22 mouse cellular contexts compared by ENCODE assay signal in the genomic region with DNA sequence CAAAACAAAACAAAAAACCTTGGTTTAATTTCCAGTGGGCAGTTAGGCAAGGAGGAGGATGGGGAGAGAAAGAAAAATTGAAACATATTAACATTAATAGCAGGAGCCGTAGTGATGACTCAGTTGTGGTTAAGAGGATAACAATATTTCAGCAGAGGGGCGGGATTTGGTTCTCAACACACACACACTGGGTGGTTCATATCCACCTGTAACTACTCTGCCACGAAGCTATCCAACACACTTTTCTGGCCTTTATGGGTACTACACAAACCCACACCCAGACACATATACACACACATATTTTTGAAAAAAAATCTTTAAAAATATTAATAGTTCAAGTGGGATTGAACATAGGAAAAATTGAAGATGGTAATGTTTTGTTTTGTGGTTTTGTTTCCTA. TPM values are rescaled to one million over a fixed set of nuclear protein-coding genes. Genes with fewer than 3 reads are reported as not detected.
DNase-seq lines count a peak whose midpoint lies in the region; ATAC-seq lines count a peak whose summit lies in the region.
"Had no signal": no experiment of that assay in that cellular context is flagged by ENCODE, and none has a peak within 500 bp of the region (broad histone marks: within the 10 kb centered on the region; RNA-seq: fewer than 3 reads in every experiment).

No protein-coding gene starts in this region.

- no peak for ATAC-seq in CD4-positive, CD25-positive, alpha-beta regulatory T cell, adult 4 months
- ATAC-seq: forebrain, embryonic 15.5 days; intestine, embryonic 15.5 days had no signal

- peak; percentile 37 for DNase-seq in CD4-positive, CD25-positive, alpha-beta regulatory T cell, adult 2 months (ENCODE audit: low read depth, low spot score)
- peak; percentile 83 for DNase-seq in 3T3-L1 (ENCODE audit: low read depth, low spot score)
- DNase-seq in CD4-positive helper T cell, adult 2 months (ENCODE audit: low read depth, low spot score) = peak; percentile 29
- peak; percentile 57 for DNase-seq in induced T-regulatory cell, adult 2 months (ENCODE audit: low read depth)
- no peak for DNase-seq in gastrocnemius, postnatal 25 days
- no peak for DNase-seq in embryo, embryonic 10 days (ENCODE audit: low spot score)
- no peak for DNase-seq in adrenal gland, adult 8-10 months
- DNase-seq: adrenal gland, postnatal 36 days; cerebellum, adult 18-20 months; cerebellum, postnatal 14 days; embryo, embryonic 11 days; gastrocnemius, postnatal 36 days; heart, postnatal 14 days; kidney, adult 11 months; kidney, adult 9 months had no signal

RNA-seq across cellular contexts. Expression of a gene that starts 2.0 kb away (rescaled TPM):
- polyA plus RNA-seq in CD4-positive, CD25-positive, alpha-beta regulatory T cell, adult 4 months (2017; shearing (Covaris generic)) = 100 to 1,000 TPM; 677 to 841 TPM
- 100 to 1,000 TPM; 315 to 360 TPM for total RNA-seq in gastrocnemius, postnatal 25 days (2021)
- total RNA-seq in adrenal gland, adult 8-10 months (2022) = 100 to 1,000 TPM; 249 to 360 (median 257) TPM

RNA-seq across cellular contexts. Expression of a gene that starts 2.9 kb away (rescaled TPM):
- polyA plus RNA-seq in CD4-positive, CD25-positive, alpha-beta regulatory T cell, adult 4 months (2017; shearing (Covaris generic)) = 1 to 10 TPM; 1.6 to 1.7 TPM
- not detected for total RNA-seq in gastrocnemius, postnatal 25 days (2021)
- under 1 TPM in 3 of 4 experiments, not detected in 1; 0.24 to 0.74 (median 0.62) TPM for total RNA-seq in adrenal gland, adult 8-10 months (2022)
- total RNA-seq: gastrocnemius, adult 8-10 months; gastrocnemius, postnatal 36 days; granulocyte monocyte progenitor cell, adult 5-6 weeks; heart, postnatal 14 days; hematopoietic stem cell, adult 5-6 weeks had no signal
- polyA plus RNA-seq: erythroblast, embryonic 14.5 days had no signal

RNA-seq across cellular contexts. Expression of a gene that starts 6.1 kb away (rescaled TPM):
- 100 to 1,000 TPM; 114 to 126 TPM for polyA plus RNA-seq in CD4-positive, CD25-positive, alpha-beta regulatory T cell, adult 4 months (2017; shearing (Covaris generic))
- total RNA-seq in gastrocnemius, postnatal 25 days (2021) = 10 to 100 TPM; 14.2 to 20.2 TPM
- 10 to 100 TPM; 14.2 to 53.3 (median 35.7) TPM for total RNA-seq in adrenal gland, adult 8-10 months (2022)

RNA-seq across cellular contexts. Expression of a gene that starts 9.6 kb away (rescaled TPM):
- polyA plus RNA-seq in CD4-positive, CD25-positive, alpha-beta regulatory T cell, adult 4 months (2017; shearing (Covaris generic)) = under 1 TPM in 1 of 2 experiments, not detected in 1; 0.33 TPM
- total RNA-seq in gastrocnemius, postnatal 25 days (2021) = not detected
- under 1 TPM; 0.20 to 0.75 (median 0.28) TPM for total RNA-seq in adrenal gland, adult 8-10 months (2022)
- total RNA-seq: gastrocnemius, adult 8-10 months; gastrocnemius, postnatal 36 days had no signal
- polyA plus RNA-seq: erythroblast, embryonic 14.5 days had no signal

RNA-seq across cellular contexts. Expression of a gene that starts 26.9 kb away (rescaled TPM):
- polyA plus RNA-seq in CD4-positive, CD25-positive, alpha-beta regulatory T cell, adult 4 months (2017; shearing (Covaris generic)) = 10 to 100 TPM; 88.2 to 89.2 TPM
- 10 to 100 TPM; 18.0 to 20.6 TPM for total RNA-seq in gastrocnemius, postnatal 25 days (2021)
- 10 to 100 TPM; 38.2 to 44.8 (median 40.2) TPM for total RNA-seq in adrenal gland, adult 8-10 months (2022)

Comparison
In these comparisons a context has a peak if more than half of its experiments do, and no peak if none do; other contexts are left out.
1. DNase-seq: peak in CD4-positive, CD25-positive, alpha-beta regulatory T cell, adult 2 months (single experiment), 3T3-L1 (single experiment), CD4-positive helper T cell, adult 2 months (single experiment) and induced T-regulatory cell, adult 2 months (single experiment); none in gastrocnemius, postnatal 25 days (single experiment), embryo, embryonic 10 days (single experiment) and adrenal gland, adult 8-10 months (single experiment).